Mouse (Mus musculus): ENCODE measurements around the gene Kctd17. TPM values are rescaled to one million over a fixed set of nuclear protein-coding genes. Genes with fewer than 3 reads are reported as not detected.

Kctd17 gene
- polyA plus RNA-seq, 1 experiment from 2014 or later = 4.7 TPM

- DNase-seq (no peak), ATAC-seq (ENCODE audit: low read depth) (peak; percentile 32)
- Histone ChIP-seq H3K27ac (no peak overlapping the region), H3K4me2 (peak overlapping the region; percentile 54), H3K9me3 (replicated peaks) (no peaks in the 10 kb centered on the region), H3K4me1 (replicated peaks) (peaks cover 31% of the 10 kb centered on the region), H3K9ac (no peak overlapping the region), H3K36me3 (no peaks in the 10 kb centered on the region), H3K4me3 (replicated peaks) (no peak overlapping the region; the same call in 1 of the 2 replicates), H3K27me3 (peaks cover 42% of the 10 kb centered on the region)
- WGBS (ENCODE audit: insufficient replicate concordance) = 23% methylated on average over 32 of the region's 32 CpGs
Observed at GRCm38 (mm10) chr15:78436380-78437192, 8.2 kb downstream of the Kctd17 start.

GRCm38 (mm10) chr15:78437237-78438017 lies 9.1 kb downstream of the Kctd17 start:
- peaks cover 6% of the 10 kb centered on the region; the same call in 1 of the 2 replicates for H3K36me3 ChIP-seq
- no peak overlapping the region for H3K4me3 ChIP-seq (replicated peaks)
- 43% methylated on average over 23 of the region's 23 CpGs for WGBS (ENCODE audit: insufficient replicate concordance)
- DNase-seq (no peak), ATAC-seq (ENCODE audit: low read depth) (no peak; the same call in 1 of the 2 replicates)
- peaks cover 42% of the 10 kb centered on the region for H3K27me3 ChIP-seq
- H3K4me1 ChIP-seq (replicated peaks) = peaks cover 26% of the 10 kb centered on the region
- no peaks in the 10 kb centered on the region for H3K9me3 ChIP-seq (replicated peaks)
- peak overlapping the region; percentile 54 for H3K4me2 ChIP-seq
- H3K27ac ChIP-seq = peak overlapping the region; percentile 59
- no peak overlapping the region for H3K9ac ChIP-seq

- no peaks in the 10 kb centered on the region for H3K9me3 ChIP-seq (replicated peaks)
- no peak overlapping the region for H3K4me3 ChIP-seq (replicated peaks)
- H3K27me3 ChIP-seq = peaks cover 42% of the 10 kb centered on the region
- 50% methylated on average over 4 of the region's 4 CpGs for WGBS (ENCODE audit: insufficient replicate concordance)
- DNase-seq = no peak
- H3K9ac ChIP-seq = no peak overlapping the region
- H3K36me3 ChIP-seq = peaks cover 6% of the 10 kb centered on the region; the same call in 1 of the 2 replicates
- H3K27ac ChIP-seq = no peak overlapping the region; the same call in 1 of the 2 replicates
- no peak overlapping the region for H3K4me2 ChIP-seq
- no peak for ATAC-seq (ENCODE audit: low read depth)
- peaks cover 26% of the 10 kb centered on the region for H3K4me1 ChIP-seq (replicated peaks)
Observed at GRCm38 (mm10) chr15:78438018-78438394, 9.6 kb downstream of the Kctd17 start.

- Histone ChIP-seq H3K4me3 (replicated peaks) (no peak overlapping the region), H3K9me3 (replicated peaks) (no peaks in the 10 kb centered on the region), H3K9ac (no peak overlapping the region), H3K4me1 (replicated peaks) (peaks cover 26% of the 10 kb centered on the region), H3K4me2 (no peak overlapping the region), H3K27me3 (peaks cover 45% of the 10 kb centered on the region), H3K36me3 (peaks cover 6% of the 10 kb centered on the region; the same call in 1 of the 2 replicates), H3K27ac (no peak overlapping the region)
- WGBS (ENCODE audit: insufficient replicate concordance) = 55% methylated on average over 8 of the region's 8 CpGs
- DNase-seq (no peak), ATAC-seq (ENCODE audit: low read depth) (no peak)
Observed at GRCm38 (mm10) chr15:78438505-78438904, 10.1 kb downstream of the Kctd17 start.

- ATAC-seq (ENCODE audit: low read depth) (no peak), DNase-seq (no peak)
- Histone ChIP-seq H3K27ac (no peak overlapping the region), H3K4me1 (replicated peaks) (peaks cover 26% of the 10 kb centered on the region), H3K36me3 (peaks cover 6% of the 10 kb centered on the region; the same call in 1 of the 2 replicates), H3K9me3 (replicated peaks) (no peaks in the 10 kb centered on the region), H3K9ac (no peak overlapping the region), H3K4me3 (replicated peaks) (no peak overlapping the region), H3K27me3 (peaks cover 44% of the 10 kb centered on the region), H3K4me2 (no peak overlapping the region)
- 56% methylated on average over 9 of the region's 9 CpGs for WGBS (ENCODE audit: insufficient replicate concordance)
Observed at GRCm38 (mm10) chr15:78438973-78439372, 10.6 kb downstream of the Kctd17 start.

- no peak overlapping the region for H3K4me3 ChIP-seq (replicated peaks)
- WGBS (ENCODE audit: insufficient replicate concordance) = 76% methylated on average over 19 of the region's 19 CpGs
- DNase-seq = no peak
- no peak overlapping the region for H3K4me2 ChIP-seq
- H3K4me1 ChIP-seq (replicated peaks) = peaks cover 14% of the 10 kb centered on the region
- H3K9ac ChIP-seq = no peak overlapping the region
- H3K9me3 ChIP-seq (replicated peaks) = no peaks in the 10 kb centered on the region
- peaks cover 18% of the 10 kb centered on the region for H3K27me3 ChIP-seq
- H3K36me3 ChIP-seq = peaks cover 6% of the 10 kb centered on the region; the same call in 1 of the 2 replicates
- H3K27ac ChIP-seq = no peak overlapping the region
- no peak for ATAC-seq (ENCODE audit: low read depth)
Observed at GRCm38 (mm10) chr15:78442231-78442630, 13.9 kb downstream of the Kctd17 start.

- ATAC-seq (ENCODE audit: low read depth) (no peak), DNase-seq (no peak)
- no peaks in the 10 kb centered on the region for H3K9me3 ChIP-seq (replicated peaks)
- peaks cover 6% of the 10 kb centered on the region; the same call in 1 of the 2 replicates for H3K36me3 ChIP-seq
- H3K27me3 ChIP-seq = peaks cover 3% of the 10 kb centered on the region; the same call in 1 of the 2 replicates
- no peak overlapping the region for H3K27ac ChIP-seq
- H3K4me3 ChIP-seq (replicated peaks) = no peak overlapping the region
- WGBS (ENCODE audit: insufficient replicate concordance) = 46% methylated on average over 6 of the region's 6 CpGs
- no peak overlapping the region for H3K9ac ChIP-seq
- peaks cover 13% of the 10 kb centered on the region for H3K4me1 ChIP-seq (replicated peaks)
- H3K4me2 ChIP-seq = no peak overlapping the region
Observed at GRCm38 (mm10) chr15:78443857-78444256, 15.5 kb downstream of the Kctd17 start.

GRCm38 (mm10) chr15:78447121-78447520 lies 18.8 kb downstream of the Kctd17 start:
- ATAC-seq (ENCODE audit: low read depth) (no peak), DNase-seq (no peak)
- WGBS (ENCODE audit: insufficient replicate concordance) = 47% methylated on average over 7 of the region's 7 CpGs
- no peak overlapping the region for H3K27ac ChIP-seq
- H3K36me3 ChIP-seq = peaks cover 2% of the 10 kb centered on the region; the same call in 1 of the 2 replicates
- no peak overlapping the region for H3K4me3 ChIP-seq (replicated peaks)
- no peak overlapping the region for H3K9ac ChIP-seq
- H3K4me2 ChIP-seq = no peak overlapping the region
- H3K4me1 ChIP-seq (replicated peaks) = peaks cover 42% of the 10 kb centered on the region
- H3K9me3 ChIP-seq (replicated peaks) = no peaks in the 10 kb centered on the region
- H3K27me3 ChIP-seq = 0 out of 2 replicates have a peak, but pooled peaks cover 2% of the 10 kb centered on the region

GRCm38 (mm10) chr15:78447746-78448535 lies 19.6 kb downstream of the Kctd17 start:
- ATAC-seq (ENCODE audit: low read depth) = peak; percentile 45; the same call in 1 of the 2 replicates

GRCm38 (mm10) chr15:78449131-78449530 lies 20.8 kb downstream of the Kctd17 start:
- peak; percentile 11; the same call in 1 of the 2 replicates for ATAC-seq (ENCODE audit: low read depth)
- DNase-seq = no peak
- Histone ChIP-seq H3K4me2 (no peak overlapping the region), H3K27me3 (no peaks in the 10 kb centered on the region), H3K9me3 (replicated peaks) (no peaks in the 10 kb centered on the region), H3K4me3 (replicated peaks) (no peak overlapping the region), H3K4me1 (replicated peaks) (peaks cover 48% of the 10 kb centered on the region), H3K36me3 (0 out of 2 replicates have a peak, but pooled peaks cover 3% of the 10 kb centered on the region), H3K27ac (peak overlapping the region; percentile 60), H3K9ac (no peak overlapping the region)
- WGBS (ENCODE audit: insufficient replicate concordance) = 35% methylated on average over 6 of the region's 6 CpGs

More at GRCm38 (mm10) chr15:78447746-78448535, 19.6 kb downstream of the Kctd17 start:
- H3K4me2 ChIP-seq = peak overlapping the region; percentile 82
- WGBS (ENCODE audit: insufficient replicate concordance) = 1% methylated on average over 22 of the region's 22 CpGs
- H3K4me3 ChIP-seq (replicated peaks) = peak overlapping the region; percentile 52
- DNase-seq = peak; percentile 82
- no peaks in the 10 kb centered on the region for H3K9me3 ChIP-seq (replicated peaks)
- H3K27me3 ChIP-seq = 0 out of 2 replicates have a peak, but pooled peaks cover 2% of the 10 kb centered on the region
- H3K4me1 ChIP-seq (replicated peaks) = peaks cover 48% of the 10 kb centered on the region
- H3K9ac ChIP-seq = peak overlapping the region; percentile 70
- peak overlapping the region; percentile 77 for H3K27ac ChIP-seq
- 0 out of 2 replicates have a peak, but pooled peaks cover 3% of the 10 kb centered on the region for H3K36me3 ChIP-seq
